Mouse (Mus musculus) lung, embryonic 15.5 days (tissue): Measurements from ENCODE around the gene Cnr2. TPM values are rescaled to one million over a fixed set of nuclear protein-coding genes. Genes with fewer than 3 reads are reported as not detected.

Source experiments
- polyA plus RNA-seq: library from polyadenylated mRNA; unstranded; fragments of >200 nt; fragmentation: Nextera tagmentation; extraction: Ambion mirVana; gene quantifications from 2 replicates; pipeline ENCODE4 v1.2.1, GENCODE M21; 2015

Gene Cnr2
- polyA plus RNA-seq, 1 experiment from 2014 or later = 0.80 TPM

Other genes with a start within 250 kb of the Cnr2 start
- 1.5 and 1.8 TPM in 2 replicates for gene Ifnlr1, start 209.1 kb upstream of the Cnr2 start, polyA plus RNA-seq
- gene Il22ra1, start 167.2 kb upstream of the Cnr2 start, polyA plus RNA-seq = 0.12 TPM in 1 of 2 replicates, not detected in the other
- 0.44 and 0.50 TPM in 2 replicates for gene Myom3, start 135.7 kb upstream of the Cnr2 start, polyA plus RNA-seq
- gene Srsf10, start 39.6 kb upstream of the Cnr2 start, polyA plus RNA-seq = 265 and 267 TPM in 2 replicates
- gene Pnrc2, start 21.5 kb upstream of the Cnr2 start, polyA plus RNA-seq = 210 and 220 TPM in 2 replicates
- 71.7 and 76.4 TPM in 2 replicates for gene Fuca1, start 25.3 kb downstream of the Cnr2 start, polyA plus RNA-seq
- gene Hmgcl, start 51.1 kb downstream of the Cnr2 start, polyA plus RNA-seq = 76.1 TPM in 2 replicates
- gene Gale, start 68.3 kb downstream of the Cnr2 start, polyA plus RNA-seq = 38.2 and 40.5 TPM in 2 replicates
- 122 and 124 TPM in 2 replicates for gene Lypla2, start 77.2 kb downstream of the Cnr2 start, polyA plus RNA-seq
- gene Pithd1, start 91.9 kb downstream of the Cnr2 start, polyA plus RNA-seq = 50.1 and 59.7 TPM in 2 replicates
- gene Eloa, start 126.4 kb downstream of the Cnr2 start, polyA plus RNA-seq = 36.1 and 38.3 TPM in 2 replicates
- 476 and 482 TPM in 2 replicates for gene Rpl11, start 158.0 kb downstream of the Cnr2 start, polyA plus RNA-seq
- 498 and 529 TPM in 2 replicates for gene Id3, start 248.1 kb downstream of the Cnr2 start, polyA plus RNA-seq